Mouse (Mus musculus) forebrain, embryonic 10.5 days (tissue): ENCODE measurements around the gene Usp34. TPM values are rescaled to one million over a fixed set of nuclear protein-coding genes. Genes with fewer than 3 reads are reported as not detected.

Experiments used
- microRNA-seq: library from miRNA; unstranded; fragments of <30 nt; microRNA quantifications from one replicate; pipeline ENCODE4, GENCODE M21; 2017
- polyA plus RNA-seq: library from polyadenylated mRNA; unstranded; fragments of >200 nt; fragmentation: Nextera tagmentation; extraction: Ambion mirVana; gene quantifications from 2 replicates; pipeline ENCODE4 v1.2.1, GENCODE M21; 2016

Gene Usp34
- polyA plus RNA-seq, 1 experiment from 2014 or later, result 26.1 TPM

Small RNA genes lying within 50 kb of the gene (microRNA-seq; reads per million reads assigned to microRNA genes)
- not detected for gene Gm47279

Other genes with a start within 250 kb of the Usp34 start
- gene Xpo1, start 50.9 kb upstream of the Usp34 start, polyA plus RNA-seq, result 135 and 146 TPM in 2 replicates
- 119 and 132 TPM in 2 replicates for gene Ahsa2, start 191.1 kb downstream of the Usp34 start, polyA plus RNA-seq
- not detected in 2 replicates for gene 1700093K21Rik, start 214.3 kb downstream of the Usp34 start, polyA plus RNA-seq